ENCODE assay signal across 8 mouse cellular contexts in genomic region chr15:79946022-79946421, GRCm38 (mm10). TPM values are rescaled to one million over a fixed set of nuclear protein-coding genes. Genes with fewer than 3 reads are reported as not detected.
A peak's percentile ranks its signal among the peaks of the same experiment; 100 is the strongest.
DNase-seq lines count a peak whose midpoint lies in the region; ATAC-seq lines count a peak whose summit lies in the region.

No protein-coding gene starts in this region.

- no peak overlapping the region for H3K27ac ChIP-seq in embryonic facial prominence, embryonic 15.5 days (replicated peaks)
- no peak overlapping the region for H3K27ac ChIP-seq in heart, embryonic 10.5 days
- no peak overlapping the region for H3K27ac ChIP-seq in kidney, embryonic 15.5 days
- H3K27ac ChIP-seq in limb, embryonic 15.5 days, result no peak overlapping the region

- no peaks in the 10 kb centered on the region for H3K9me3 ChIP-seq in embryonic facial prominence, embryonic 15.5 days (replicated peaks)
- H3K9me3 ChIP-seq in heart, embryonic 10.5 days, result no peaks in the 10 kb centered on the region
- no peaks in the 10 kb centered on the region for H3K9me3 ChIP-seq in kidney, embryonic 15.5 days (replicated peaks)
- no peaks in the 10 kb centered on the region for H3K9me3 ChIP-seq in limb, embryonic 15.5 days

- DNase-seq in 3T3-L1 (ENCODE audit: low read depth, low spot score), result peak; percentile 96
- DNase-seq in adrenal gland, postnatal 25 days, result peak; percentile 93
- peak; percentile 93 for DNase-seq in heart, embryonic 10.5 days (ENCODE audit: low spot score)
- DNase-seq in monocyte, adult 2 months (ENCODE audit: low read depth in 1 of 2, low spot score in 2 of 2), result peak; percentile 55 to 80
- DNase-seq in spleen, postnatal 36 days (ENCODE audit: low spot score in 2 of 2), result peak; percentile 64 to 75

- no peaks in the 10 kb centered on the region for H3K36me3 ChIP-seq in embryonic facial prominence, embryonic 15.5 days
- no peaks in the 10 kb centered on the region for H3K36me3 ChIP-seq in heart, embryonic 10.5 days
- no peaks in the 10 kb centered on the region for H3K36me3 ChIP-seq in kidney, embryonic 15.5 days
- no peaks in the 10 kb centered on the region for H3K36me3 ChIP-seq in limb, embryonic 15.5 days

- no peak overlapping the region for H3K4me2 ChIP-seq in embryonic facial prominence, embryonic 15.5 days (replicated peaks)
- no peak overlapping the region for H3K4me2 ChIP-seq in kidney, embryonic 15.5 days
- H3K4me2 ChIP-seq in limb, embryonic 15.5 days, result no peak overlapping the region

- no peaks in the 10 kb centered on the region for H3K27me3 ChIP-seq in embryonic facial prominence, embryonic 15.5 days
- H3K27me3 ChIP-seq in heart, embryonic 10.5 days (ENCODE audit: insufficient read depth, poor library complexity, severe bottlenecking), result peaks cover 21% of the 10 kb centered on the region
- H3K27me3 ChIP-seq in kidney, embryonic 15.5 days, result no peaks in the 10 kb centered on the region
- no peaks in the 10 kb centered on the region for H3K27me3 ChIP-seq in limb, embryonic 15.5 days

- 6% methylated on average over 4 of the region's 4 CpGs for WGBS in embryonic facial prominence, embryonic 15.5 days
- WGBS in heart, embryonic 10.5 days, result 9% methylated on average over 4 of the region's 4 CpGs
- 10% methylated on average over 4 of the region's 4 CpGs for WGBS in kidney, embryonic 15.5 days
- WGBS in limb, embryonic 15.5 days, result 9% methylated on average over 4 of the region's 4 CpGs

- 0 out of 2 replicates have a peak, but pooled peaks have one; percentile 64 for ATAC-seq in embryonic facial prominence, embryonic 15.5 days (ENCODE audit: insufficient number of reproducible peaks, low FRiP score, low TSS enrichment, low read depth)
- peak; percentile 87 for ATAC-seq in kidney, embryonic 15.5 days (replicated peaks; ENCODE audit: low FRiP score)
- peak; percentile 74 for ATAC-seq in limb, embryonic 15.5 days (ENCODE audit: insufficient number of reproducible peaks, low FRiP score, low TSS enrichment, low read depth)

- no peak overlapping the region for H3K9ac ChIP-seq in embryonic facial prominence, embryonic 15.5 days
- no peak overlapping the region for H3K9ac ChIP-seq in kidney, embryonic 15.5 days
- H3K9ac ChIP-seq in limb, embryonic 15.5 days, result no peak overlapping the region

- H3K4me1 ChIP-seq in embryonic facial prominence, embryonic 15.5 days, result peaks cover 23% of the 10 kb centered on the region
- H3K4me1 ChIP-seq in heart, embryonic 10.5 days, result peaks cover 24% of the 10 kb centered on the region
- H3K4me1 ChIP-seq in kidney, embryonic 15.5 days, result peaks cover 20% of the 10 kb centered on the region
- peaks cover 23% of the 10 kb centered on the region for H3K4me1 ChIP-seq in limb, embryonic 15.5 days

- no peak overlapping the region for H3K4me3 ChIP-seq in embryonic facial prominence, embryonic 15.5 days (replicated peaks)
- no peak overlapping the region for H3K4me3 ChIP-seq in heart, embryonic 10.5 days
- no peak overlapping the region for H3K4me3 ChIP-seq in kidney, embryonic 15.5 days (replicated peaks)
- no peak overlapping the region for H3K4me3 ChIP-seq in limb, embryonic 15.5 days

RNA-seq across cellular contexts. Expression of gene Cbx7, which starts 24.9 kb away (rescaled TPM):
- total RNA-seq in adrenal gland, postnatal 25 days (2021), result 15.7 and 22.4 TPM in 2 replicates
- polyA plus RNA-seq in embryonic facial prominence, embryonic 15.5 days (2015; fragmentation: Nextera tagmentation; extraction: Ambion mirVana), result 3.1 and 4.6 TPM in 2 replicates
- polyA plus RNA-seq in heart, embryonic 10.5 days (2016; fragmentation: Nextera tagmentation; extraction: Ambion mirVana), result 0.82 and 1.0 TPM in 2 replicates
- polyA plus RNA-seq in kidney, embryonic 15.5 days (2015; fragmentation: Nextera tagmentation; extraction: Ambion mirVana), result 2.9 and 3.0 TPM in 2 replicates
- polyA plus RNA-seq in limb, embryonic 15.5 days (2015; fragmentation: Nextera tagmentation; extraction: Ambion mirVana), result 2.4 and 2.8 TPM in 2 replicates

RNA-seq across cellular contexts. Expression of gene Apobec3, which starts 54.6 kb away (rescaled TPM):
- 17.5 and 25.0 TPM in 2 replicates for total RNA-seq in adrenal gland, postnatal 25 days (2021)
- 16.7 and 19.2 TPM in 2 replicates for polyA plus RNA-seq in embryonic facial prominence, embryonic 15.5 days (2015; fragmentation: Nextera tagmentation; extraction: Ambion mirVana)
- polyA plus RNA-seq in heart, embryonic 10.5 days (2016; fragmentation: Nextera tagmentation; extraction: Ambion mirVana), result 9.5 and 10.2 TPM in 2 replicates
- 29.3 and 31.0 TPM in 2 replicates for polyA plus RNA-seq in kidney, embryonic 15.5 days (2015; fragmentation: Nextera tagmentation; extraction: Ambion mirVana)
- 14.7 and 15.3 TPM in 2 replicates for polyA plus RNA-seq in limb, embryonic 15.5 days (2015; fragmentation: Nextera tagmentation; extraction: Ambion mirVana)
